Mouse (Mus musculus): ENCODE results near the gene Gpd2.
A peak's percentile ranks its signal among the peaks of the same experiment; 100 is the strongest.

Gpd2 gene

GRCm38 (mm10) chr2:57237475-57237919, at the start of gene Gpd2:
Gpd2 (plus strand) TSS chr2:57237635.
- DNase-seq (ENCODE audit: low spot score): no peak

DNA sequence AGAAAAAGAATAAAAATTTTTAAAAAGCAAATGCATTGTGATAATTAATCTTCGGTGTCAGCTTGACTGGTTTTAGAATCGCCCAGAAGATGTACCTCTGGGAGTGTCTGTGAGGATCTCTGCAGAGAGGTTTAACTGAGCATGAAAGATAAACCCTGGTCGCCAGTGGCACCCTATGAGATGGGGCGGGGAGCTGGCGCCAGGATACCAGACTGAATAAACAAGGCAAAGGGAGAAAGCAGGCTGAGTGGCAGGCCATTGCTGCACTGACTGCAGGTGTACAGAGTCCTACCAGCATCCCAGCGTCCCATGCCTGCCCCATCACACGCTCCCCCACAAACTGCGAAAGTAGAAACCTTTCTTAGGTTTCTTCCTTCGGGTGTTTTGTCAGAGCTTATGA, 49.2 kb upstream of the Gpd2 start:
- no peak for DNase-seq (ENCODE audit: low spot score)

DNA sequence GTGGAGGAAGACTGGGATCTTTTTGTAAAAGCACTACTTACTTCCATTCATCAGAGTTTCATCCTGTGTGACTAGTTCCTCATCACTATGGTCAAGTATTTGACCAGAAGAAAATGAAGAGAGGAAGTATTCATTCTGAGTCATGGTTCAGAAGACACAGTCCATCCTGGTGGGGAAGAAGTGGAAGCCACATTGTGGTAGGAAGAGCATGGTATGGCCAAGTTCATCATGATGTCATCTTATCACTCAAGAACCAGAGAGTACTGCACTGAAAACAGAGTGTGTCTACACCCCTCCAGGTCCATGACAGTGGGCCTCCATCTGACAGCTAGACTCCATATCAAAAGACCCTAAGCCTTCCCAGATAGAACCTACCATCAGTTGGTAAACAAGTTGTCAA, 46.6 kb upstream of the Gpd2 start:
- no peak for DNase-seq (ENCODE audit: low spot score)

GRCm38 (mm10) chr2:57199046-57199445, 38.4 kb upstream of the Gpd2 start:
- DNase-seq (ENCODE audit: low spot score): no peak

DNA sequence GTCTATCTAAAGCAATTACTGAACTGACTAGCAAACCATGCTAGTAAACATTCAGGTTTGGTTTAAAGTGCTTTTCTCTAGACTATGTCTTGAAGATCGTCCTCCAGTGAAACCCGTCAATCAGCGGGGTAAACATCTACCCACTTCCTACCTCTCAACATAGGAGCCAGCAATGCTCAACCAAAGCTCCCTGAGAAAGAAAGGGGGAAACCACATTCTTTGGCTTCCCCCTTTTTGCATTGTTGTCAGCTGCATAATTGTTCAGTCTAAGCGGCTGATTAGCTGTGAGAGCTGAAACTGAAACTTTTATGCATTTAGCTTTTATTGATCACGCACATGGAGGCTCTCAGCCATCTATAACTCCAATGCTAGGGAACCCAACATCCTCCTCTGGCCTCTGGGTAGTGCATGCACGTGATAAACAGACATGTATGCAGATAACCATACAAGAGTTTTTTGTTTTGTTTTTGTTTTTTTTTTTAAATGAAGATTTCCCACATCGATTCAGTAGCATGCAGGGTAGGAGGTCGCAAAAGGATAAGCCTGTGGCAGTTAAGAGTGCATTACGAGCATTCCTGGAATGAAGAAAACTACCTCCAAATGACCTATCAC, 28.9 kb upstream of the Gpd2 start:
- DNase-seq (ENCODE audit: low spot score): no peak

DNA sequence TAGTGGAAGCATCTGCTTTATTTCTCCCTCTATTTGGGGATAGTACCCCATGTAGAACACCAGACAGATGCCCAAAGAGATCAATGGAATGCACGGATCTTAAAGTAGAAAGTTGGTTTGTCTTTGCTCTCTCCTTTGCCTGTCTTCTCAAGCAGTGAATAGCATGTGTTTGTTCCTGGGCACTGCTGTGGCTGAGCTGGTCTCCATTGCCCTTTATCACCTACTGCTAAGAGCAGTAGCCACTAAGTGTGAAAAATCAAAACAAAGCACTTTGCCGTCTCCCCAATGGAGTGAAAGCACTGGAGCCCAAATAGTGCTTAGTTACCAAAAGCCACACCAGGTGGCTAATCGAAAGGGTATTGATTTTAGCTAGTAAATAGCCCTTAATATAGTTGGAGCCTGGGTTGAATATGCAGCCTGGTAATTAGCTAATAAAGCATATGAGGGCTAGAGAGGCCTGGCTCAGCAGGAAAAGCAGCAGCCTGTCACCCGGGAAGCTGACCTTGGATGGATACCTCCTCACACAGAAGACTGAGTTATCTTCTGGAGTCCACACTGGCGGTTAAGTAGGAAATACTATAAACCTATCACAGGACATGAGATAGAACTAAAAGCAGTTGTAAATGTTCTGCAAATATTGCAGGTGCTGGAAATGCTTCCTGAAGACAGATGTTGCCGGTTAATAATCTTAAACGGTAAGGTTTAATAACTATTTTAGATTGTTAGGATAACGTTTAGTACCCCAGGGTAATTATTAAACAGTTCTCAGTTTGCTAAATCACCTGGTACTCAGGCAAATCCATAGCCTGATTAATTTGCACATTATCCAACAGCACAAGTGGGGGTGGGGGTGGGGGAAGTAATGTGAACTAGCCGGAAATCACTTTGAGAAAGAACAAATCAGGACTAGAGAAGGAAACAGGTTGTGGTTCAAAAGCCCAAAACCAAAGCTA, 26.1 kb upstream of the Gpd2 start:
- no peak for DNase-seq (ENCODE audit: low spot score)

DNA sequence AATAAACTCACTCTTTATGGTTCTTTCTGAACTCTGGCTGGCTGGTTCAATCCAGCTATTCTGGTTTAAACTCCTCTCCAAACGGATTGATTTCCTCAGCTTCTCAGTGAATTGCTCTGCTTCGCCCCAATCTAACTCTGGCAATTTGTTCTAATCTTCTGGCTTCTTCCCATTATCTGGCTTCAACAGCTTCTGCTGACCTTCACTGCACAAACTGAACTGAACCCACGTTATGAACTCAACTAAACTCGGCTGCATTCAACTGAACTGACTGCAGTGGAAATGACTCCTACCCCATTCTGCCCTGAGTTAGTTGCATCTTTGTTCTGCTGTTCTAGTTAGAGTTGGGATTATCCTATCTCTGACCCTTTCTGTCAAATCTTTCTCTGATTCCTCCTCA, 24.1 kb upstream of the Gpd2 start:
- DNase-seq (ENCODE audit: low spot score): no peak

GRCm38 (mm10) chr2:57223288-57224026, 14.0 kb upstream of the Gpd2 start:
- DNase-seq (ENCODE audit: low spot score): peak; percentile 9

GRCm38 (mm10) chr2:57225236-57225635, 12.2 kb upstream of the Gpd2 start:
- no peak for DNase-seq (ENCODE audit: low spot score)

DNA sequence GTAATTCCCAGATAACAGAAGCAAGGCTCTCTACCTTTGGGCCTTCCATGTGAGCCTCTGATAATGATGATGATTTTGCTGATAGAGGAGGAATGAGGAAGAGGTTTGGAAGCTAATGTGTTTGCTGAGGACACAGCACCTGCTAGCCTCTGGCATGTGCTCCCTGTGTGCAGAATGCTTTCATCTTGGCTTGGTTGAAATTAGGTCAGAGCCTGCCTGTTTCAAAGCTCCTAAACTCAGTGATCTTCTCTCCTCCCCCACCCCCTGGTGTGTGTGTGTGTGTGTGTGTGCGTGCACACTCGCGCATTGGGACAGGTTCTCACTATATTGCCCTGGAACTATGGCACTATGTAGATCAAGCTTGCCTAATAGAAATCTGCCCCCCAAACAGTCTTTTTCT, 10.0 kb upstream of the Gpd2 start:
- no peak for DNase-seq (ENCODE audit: low spot score)

GRCm38 (mm10) chr2:57229647-57230240, 7.7 kb upstream of the Gpd2 start:
- no peak for DNase-seq (ENCODE audit: low spot score)

DNA sequence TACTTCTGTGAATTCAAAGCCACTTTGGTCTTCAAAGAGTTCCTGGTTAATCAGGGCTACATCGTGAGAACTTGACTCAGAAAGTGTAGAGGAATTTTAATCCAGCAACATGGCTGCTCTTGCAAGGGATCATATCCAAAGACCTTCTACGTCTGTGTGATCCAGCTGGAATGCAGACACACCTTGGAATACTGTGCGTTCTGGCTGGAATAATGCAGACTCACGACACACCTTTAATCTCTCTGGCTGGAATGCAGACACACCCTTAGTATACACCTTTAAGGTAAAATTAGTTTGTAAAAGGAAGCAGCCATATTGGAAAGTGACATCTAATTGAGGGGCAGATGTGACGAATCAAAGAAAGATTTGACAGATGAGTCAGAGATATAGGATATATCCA, 6.0 kb upstream of the Gpd2 start:
- no peak for DNase-seq (ENCODE audit: low spot score)

GRCm38 (mm10) chr2:57232328-57232727, 5.1 kb upstream of the Gpd2 start:
- no peak for DNase-seq (ENCODE audit: low spot score)

- no peak for DNase-seq (ENCODE audit: low spot score)
These were observed 1.2 kb upstream of the Gpd2 start for GRCm38 (mm10) chr2:57236246-57236645.

- DNase-seq (ENCODE audit: low spot score): no peak
These were observed 409 bp upstream of the Gpd2 start for GRCm38 (mm10) chr2:57237026-57237425.

GRCm38 (mm10) chr2:57237920-57238613, 632 bp downstream of the Gpd2 start:
- DNase-seq (ENCODE audit: low spot score): peak; percentile 90

GRCm38 (mm10) chr2:57238614-57239165, 1.3 kb downstream of the Gpd2 start:
- no peak for DNase-seq (ENCODE audit: low spot score)

GRCm38 (mm10) chr2:57239356-57239755, 1.9 kb downstream of the Gpd2 start:
- no peak for DNase-seq (ENCODE audit: low spot score)

- no peak for DNase-seq (ENCODE audit: low spot score)
These were observed 6.6 kb downstream of the Gpd2 start for GRCm38 (mm10) chr2:57243987-57244386.

GRCm38 (mm10) chr2:57245721-57246328, 8.4 kb downstream of the Gpd2 start:
- no peak for DNase-seq (ENCODE audit: low spot score)

GRCm38 (mm10) chr2:57250113-57250512, 12.7 kb downstream of the Gpd2 start:
- no peak for DNase-seq (ENCODE audit: low spot score)
